8 mouse cellular contexts compared by ENCODE assay signal in genomic region chr9:80002394-80003188, GRCm38 (mm10). TPM values are rescaled to one million over a fixed set of nuclear protein-coding genes. Genes with fewer than 3 reads are reported as not detected.
DNase-seq lines count a peak whose midpoint lies in the region; ATAC-seq and TF ChIP-seq lines count a peak whose summit lies in the region.

No protein-coding gene starts in this region.

- no peak for TF ChIP-seq POLR2A in CH12.LX (IDR thresholded peaks at IDR 0.05; ENCODE audit: low read depth, low read length)
- no peak for TF ChIP-seq POLR2A in bone marrow macrophage, adult 2 months (IDR thresholded peaks at IDR 0.05; ENCODE audit: borderline replicate concordance, low read depth, low read length)

- H3K27me3 ChIP-seq in CH12.LX (replicated peaks), result no peaks in the 10 kb centered on the region
- no peaks in the 10 kb centered on the region for H3K27me3 ChIP-seq in forebrain, embryonic 11.5 days (ENCODE audit: control insufficient read depth, insufficient read depth, low read length)
- H3K27me3 ChIP-seq in lung, embryonic 16.5 days (ENCODE audit: control insufficient read depth, insufficient read depth, low read depth, low read length), result no peaks in the 10 kb centered on the region

- no peak for TF ChIP-seq EP300 in CH12.LX (IDR thresholded peaks at IDR 0.05; ENCODE audit: low read length)

- no peaks in the 10 kb centered on the region for H3K79me2 ChIP-seq in CH12.LX (replicated peaks; ENCODE audit: control insufficient read depth, extremely low read depth, insufficient read depth, poor library complexity, severe bottlenecking)

- no peak overlapping the region for H3K27ac ChIP-seq in CH12.LX (ENCODE audit: insufficient read depth, low read depth)
- no peak overlapping the region for H3K27ac ChIP-seq in bone marrow macrophage, adult 2 months (ENCODE audit: insufficient read depth, low read depth, low read length)
- H3K27ac ChIP-seq in forebrain, embryonic 11.5 days (ENCODE audit: low read depth, low read length), result no peak overlapping the region
- H3K27ac ChIP-seq in lung, embryonic 16.5 days (ENCODE audit: low read length), result no peak overlapping the region

- no peak overlapping the region for H3K4me2 ChIP-seq in CH12.LX (ENCODE audit: insufficient read depth, low read depth, poor library complexity, severe bottlenecking)
- no peak overlapping the region for H3K4me2 ChIP-seq in forebrain, embryonic 11.5 days (ENCODE audit: low read depth, low read length, severe bottlenecking)
- H3K4me2 ChIP-seq in lung, embryonic 16.5 days (ENCODE audit: low read depth, low read length), result no peak overlapping the region

- no peaks in the 10 kb centered on the region for H3K36me3 ChIP-seq in CH12.LX (replicated peaks in 1 of 2; ENCODE audit: control insufficient read depth in 1 of 2, insufficient read depth in 1 of 2, low read length in 1 of 2)
- no peaks in the 10 kb centered on the region for H3K36me3 ChIP-seq in forebrain, embryonic 11.5 days (ENCODE audit: control insufficient read depth, insufficient read depth, low read length)
- H3K36me3 ChIP-seq in lung, embryonic 16.5 days (ENCODE audit: control insufficient read depth, insufficient read depth, low read length), result no peaks in the 10 kb centered on the region

- WGBS in forebrain, embryonic 11.5 days, result 34% methylated on average over 14 of the region's 14 CpGs
- 46% methylated on average over 14 of the region's 14 CpGs for WGBS in lung, embryonic 16.5 days

- dilution Hi-C loops in CH12.LX (cut with MboI; ENCODE audit: extremely low pct_ligation_motif_present, extremely low pct_unique_long_range_greater_than_20kb, low sequenced_read_pairs), result no loop called here

- ATAC-seq in forebrain, embryonic 11.5 days (replicated peaks; ENCODE audit: low FRiP score), result peak; percentile 77
- ATAC-seq in lung, embryonic 16.5 days (ENCODE audit: low read depth), result peak; percentile 60; the same call in 1 of the 2 replicates

- no peaks in the 10 kb centered on the region for H3K4me1 ChIP-seq in CH12.LX (ENCODE audit: control insufficient read depth in 1 of 2, insufficient read depth in 2 of 2)
- no peaks in the 10 kb centered on the region for H3K4me1 ChIP-seq in bone marrow macrophage, adult 2 months (ENCODE audit: control insufficient read depth, insufficient read depth, low read length)
- H3K4me1 ChIP-seq in forebrain, embryonic 11.5 days (replicated peaks; ENCODE audit: control insufficient read depth, insufficient read depth, low read length), result no peaks in the 10 kb centered on the region
- H3K4me1 ChIP-seq in lung, embryonic 16.5 days (replicated peaks; ENCODE audit: control insufficient read depth, insufficient read depth, low read length), result peaks cover 4% of the 10 kb centered on the region; the same call in 1 of the 2 replicates

- H3K9ac ChIP-seq in CH12.LX (ENCODE audit: insufficient read depth, low read depth), result no peak overlapping the region
- H3K9ac ChIP-seq in forebrain, embryonic 11.5 days (ENCODE audit: low read length), result no peak overlapping the region
- no peak overlapping the region for H3K9ac ChIP-seq in lung, embryonic 16.5 days (ENCODE audit: low read length)

- H3K9me3 ChIP-seq in CH12.LX (replicated peaks; ENCODE audit: low read length), result no peaks in the 10 kb centered on the region
- no peaks in the 10 kb centered on the region for H3K9me3 ChIP-seq in forebrain, embryonic 11.5 days (ENCODE audit: control insufficient read depth, low read length)
- H3K9me3 ChIP-seq in lung, embryonic 16.5 days (ENCODE audit: control insufficient read depth, low read length), result no peaks in the 10 kb centered on the region

- in situ Hi-C loops in CH12.LX (cut with MboI; ENCODE audit: low pct_ligation_motif_present, low pct_unique_long_range_greater_than_20kb, low sequenced_read_pairs), result loop anchor here (10.0 kb wide), 1 partner anchor 198 kb away; no protein-coding TSS in a partner anchor

- no peak overlapping the region for H3K4me3 ChIP-seq in CH12.LX (replicated peaks in 1 of 3; ENCODE audit: low read depth in 2 of 3, low read length in 2 of 3, poor library complexity in 1 of 3)
- H3K4me3 ChIP-seq in bone marrow macrophage, adult 2 months (ENCODE audit: insufficient read depth, low read length), result no peak overlapping the region
- H3K4me3 ChIP-seq in forebrain, embryonic 11.5 days (ENCODE audit: low read depth, low read length), result no peak overlapping the region
- no peak overlapping the region for H3K4me3 ChIP-seq in lung, embryonic 16.5 days (ENCODE audit: low read length)

- peak; percentile 68 for DNase-seq in CH12.LX (ENCODE audit: extremely low read depth)
- peak; percentile 88 for DNase-seq in forebrain, embryonic 11.5 days (ENCODE audit: low spot score)
- peak; percentile 91 for DNase-seq in heart, postnatal 4 days
- DNase-seq in layer of hippocampus, adult 11-12 months (ENCODE audit: low spot score), result peak; percentile 90
- peak; percentile 80 for DNase-seq in ovary, postnatal 14 days (ENCODE audit: low spot score)
- peak; percentile 79 for DNase-seq in thymus, postnatal 25 days

- no peak; the same call in none of the 2 replicates for TF ChIP-seq RAD21 in CH12.LX (IDR thresholded peaks at IDR 0.05; ENCODE audit: low read depth, low read length)

- TF ChIP-seq CTCF in CH12.LX (conservative IDR thresholded peaks at IDR 0.05 in 1 of 2, IDR thresholded peaks at IDR 0.05 in 1 of 2; ENCODE audit: low read depth in 2 of 2, low read length in 2 of 2), result peak; percentile 83 to 97
- TF ChIP-seq CTCF in bone marrow macrophage, adult 2 months (IDR thresholded peaks at IDR 0.05; ENCODE audit: low read depth, low read length), result peak; percentile 82

TF ChIP-seq in CH12.LX, 34 proteins besides CTCF, POLR2A, EP300 and RAD21:
- TF ChIP-seq SMC3 (IDR thresholded peaks at IDR 0.05; ENCODE audit: low read depth, low read length) (peak; percentile 97), TCF12 (IDR thresholded peaks at IDR 0.05; ENCODE audit: low read depth, low read length) (0 out of 2 replicates have a peak, but pooled peaks have one; percentile 10), ZMIZ1 (IDR thresholded peaks at IDR 0.05; ENCODE audit: low read depth, low read length) (no peak), CHD2 (IDR thresholded peaks at IDR 0.05; ENCODE audit: low read length) (no peak), ZNF384 (IDR thresholded peaks at IDR 0.05; ENCODE audit: low read depth, low read length) (peak; percentile 76), ZKSCAN1 (IDR thresholded peaks at IDR 0.05; ENCODE audit: borderline replicate concordance, low read depth, low read length) (no peak), UBTF (IDR thresholded peaks at IDR 0.05; ENCODE audit: low read depth, low read length) (no peak), HCFC1 (IDR thresholded peaks at IDR 0.05; ENCODE audit: low read depth, low read length) (no peak), ELF1 (IDR thresholded peaks at IDR 0.05; ENCODE audit: low read depth, low read length) (no peak), NRF1 (IDR thresholded peaks at IDR 0.05; ENCODE audit: low read depth, low read length) (no peak), GABPA (IDR thresholded peaks at IDR 0.05; ENCODE audit: insufficient replicate concordance, low read depth, low read length) (no peak), ZC3H11A (IDR thresholded peaks at IDR 0.05; ENCODE audit: low read depth, low read length) (peak; percentile 86), MEF2A (IDR thresholded peaks at IDR 0.05; ENCODE audit: borderline replicate concordance, low read depth, low read length) (no peak)

RNA-seq across cellular contexts. Expression of gene Filip1, which starts 10.1 kb away (rescaled TPM):
- total RNA-seq in CH12.LX (2012; rRNA removed) (0.50 and 1.5 TPM in 2 replicates), CH12.LX (2014; rRNA removed) (0.24 and 0.71 TPM in 2 replicates)
- 1.3 and 1.4 TPM in 2 replicates for polyA plus RNA-seq in CH12.LX (2012; ENCODE audit: insufficient read length, low read depth)
- not detected in 2 replicates for polyA plus RNA-seq in bone marrow macrophage, adult 2 months (2012; ENCODE audit: insufficient read depth, insufficient read length, missing spikeins)
- 11.6 and 13.6 TPM in 2 replicates for polyA plus RNA-seq in forebrain, embryonic 11.5 days (2014; fragmentation: Nextera tagmentation; extraction: Ambion mirVana)
- 100 to 1,000 TPM; 101 to 114 TPM for total RNA-seq in heart, postnatal 4 days (2021)
- polyA plus RNA-seq in lung, embryonic 16.5 days (2015; fragmentation: Nextera tagmentation; extraction: Ambion mirVana), result 12.4 and 14.2 TPM in 2 replicates
